Mouse (Mus musculus) limb, embryonic 10.5 days (tissue): ENCODE measurements around the gene Mogs. TPM values are rescaled to one million over a fixed set of nuclear protein-coding genes. Genes with fewer than 3 reads are reported as not detected.

Source experiments
- DNase-seq: peaks from one replicate; pipeline ENCODE4 v3.0.0-alpha.2; 2017; ENCODE audit warnings: low spot score
- H3K27ac ChIP-seq: fragments of 300-500 bp; sonication (generic); 2 replicates; pipeline ENCODE4 v1.5.1; 2016; ENCODE audit warnings: mild to moderate bottlenecking
- H3K27me3 ChIP-seq: fragments of 300-500 bp; sonication (generic); 2 replicates; pipeline ENCODE4 v1.6.1; 2016; ENCODE audit warnings: low read depth, mild to moderate bottlenecking; ENCODE audit not compliant: poor library complexity, severe bottlenecking
- H3K36me3 ChIP-seq: fragments of 300-500 bp; sonication (generic); 2 replicates; pipeline ENCODE4 v1.6.1; 2016; ENCODE audit warnings: mild to moderate bottlenecking, moderate library complexity
- H3K4me1 ChIP-seq: fragments of 300-500 bp; sonication (generic); 2 replicates; pipeline ENCODE4 v1.6.1; 2016
- H3K4me3 ChIP-seq: fragments of 300-500 bp; sonication (generic); 2 replicates; pipeline ENCODE4 v1.5.1; 2016; ENCODE audit warnings: mild to moderate bottlenecking, moderate library complexity
- H3K9me3 ChIP-seq: fragments of 300-500 bp; sonication (generic); replicated peaks from 2 replicates; pipeline ENCODE4 v1.6.1; 2016; ENCODE audit warnings: mild to moderate bottlenecking
- WGBS: fragments of 180-500 bp; shearing (Covaris S2); methylation state at CpG from one replicate; pipeline ENCODE4 v1.1.7; 2016; 5-methylcytosine and 5-hydroxymethylcytosine counted together
- polyA plus RNA-seq: library from polyadenylated mRNA; unstranded; fragments of >200 nt; fragmentation: Nextera tagmentation; extraction: Ambion mirVana; gene quantifications from 2 replicates; pipeline ENCODE4 v1.2.1, GENCODE M21; 2016

The Mogs gene
- polyA plus RNA-seq, 1 experiment from 2014 or later = 45.3 TPM

GRCm38 (mm10) chr6:83134951-83135513 is 19.7 kb downstream of the Mogs start, which contains the start of gene Rtkn:
Gene Rtkn (plus strand): TSS chr6:83135463.
- no peaks in the 10 kb centered on the region for H3K9me3 ChIP-seq
- WGBS = 59% methylated on average over 7 of the region's 7 CpGs
- peak within 1 kb of the TSS; percentile 69 for H3K4me3 ChIP-seq
- H3K4me1 ChIP-seq = peaks cover 61% of the 10 kb centered on the region
- no peak for DNase-seq
- H3K27ac ChIP-seq = peak within 1 kb of the TSS; percentile 99
- H3K36me3 ChIP-seq = peaks cover 10% of the 10 kb centered on the region
- no peaks in the 10 kb centered on the region for H3K27me3 ChIP-seq

GRCm38 (mm10) chr6:83135571-83136161 is 20.4 kb downstream of the Mogs start:
- Histone ChIP-seq H3K27ac (peak overlapping the region; percentile 99), H3K4me3 (peak overlapping the region; percentile 69), H3K27me3 (no peaks in the 10 kb centered on the region), H3K9me3 (no peaks in the 10 kb centered on the region), H3K4me1 (peaks cover 66% of the 10 kb centered on the region), H3K36me3 (peaks cover 12% of the 10 kb centered on the region)
- WGBS = 3% methylated on average over 37 of the region's 37 CpGs
- DNase-seq = peak; percentile 64

- 15% methylated on average over 5 of the region's 5 CpGs for WGBS
- peaks cover 73% of the 10 kb centered on the region for H3K4me1 ChIP-seq
- H3K9me3 ChIP-seq = no peaks in the 10 kb centered on the region
Observed at GRCm38 (mm10) chr6:83136291-83136880, 21.1 kb downstream of the Mogs start.

GRCm38 (mm10) chr6:83136881-83137575 is 21.7 kb downstream of the Mogs start:
- Histone ChIP-seq H3K9me3 (no peaks in the 10 kb centered on the region), H3K4me1 (peaks cover 79% of the 10 kb centered on the region), H3K36me3 (peaks cover 12% of the 10 kb centered on the region), H3K27me3 (0 out of 2 replicates have a peak, but pooled peaks cover 5% of the 10 kb centered on the region), H3K27ac (peak overlapping the region; percentile 99), H3K4me3 (peak overlapping the region; percentile 69)
- under 1% methylated on average over 26 of the region's 26 CpGs for WGBS
- peak; percentile 85 for DNase-seq

More at GRCm38 (mm10) chr6:83136291-83136880, 21.1 kb downstream of the Mogs start:
- peaks cover 12% of the 10 kb centered on the region for H3K36me3 ChIP-seq
- no peak for DNase-seq
- peak overlapping the region; percentile 99 for H3K27ac ChIP-seq
- H3K27me3 ChIP-seq = no peaks in the 10 kb centered on the region
- peak overlapping the region; percentile 69 for H3K4me3 ChIP-seq

GRCm38 (mm10) chr6:83137576-83137950 is 22.3 kb downstream of the Mogs start:
- Histone ChIP-seq H3K4me3 (peak overlapping the region; percentile 69), H3K27ac (peak overlapping the region; percentile 99), H3K36me3 (peaks cover 12% of the 10 kb centered on the region), H3K27me3 (0 out of 2 replicates have a peak, but pooled peaks cover 9% of the 10 kb centered on the region), H3K4me1 (peaks cover 85% of the 10 kb centered on the region), H3K9me3 (no peaks in the 10 kb centered on the region)
- DNase-seq = peak; percentile 96
- under 1% methylated on average over 12 of the region's 12 CpGs for WGBS

GRCm38 (mm10) chr6:83138056-83138455 is 22.8 kb downstream of the Mogs start:
- peaks cover 12% of the 10 kb centered on the region for H3K36me3 ChIP-seq
- H3K9me3 ChIP-seq = no peaks in the 10 kb centered on the region
- peaks cover 88% of the 10 kb centered on the region for H3K4me1 ChIP-seq
- under 1% methylated on average over 11 of the region's 11 CpGs for WGBS
- H3K27ac ChIP-seq = peak overlapping the region; percentile 99
- peak overlapping the region; percentile 69 for H3K4me3 ChIP-seq
- 0 out of 2 replicates have a peak, but pooled peaks cover 9% of the 10 kb centered on the region for H3K27me3 ChIP-seq
- peak; percentile 76 for DNase-seq

- H3K27ac ChIP-seq = 0 out of 2 replicates have a peak overlapping the region, but pooled peaks have one; percentile 16
- WGBS = 93% methylated on average over 8 of the region's 8 CpGs
- no peaks in the 10 kb centered on the region for H3K9me3 ChIP-seq
- peak overlapping the region; percentile 11; the same call in 1 of the 2 replicates for H3K4me3 ChIP-seq
- 0 out of 2 replicates have a peak, but pooled peaks cover 9% of the 10 kb centered on the region for H3K27me3 ChIP-seq
- H3K36me3 ChIP-seq = peaks cover 12% of the 10 kb centered on the region
- no peak for DNase-seq
- H3K4me1 ChIP-seq = peaks cover 85% of the 10 kb centered on the region
Observed at GRCm38 (mm10) chr6:83140044-83140443, 24.7 kb downstream of the Mogs start.

- 0 out of 2 replicates have a peak, but pooled peaks cover 9% of the 10 kb centered on the region for H3K27me3 ChIP-seq
- no peak for DNase-seq
- H3K9me3 ChIP-seq = no peaks in the 10 kb centered on the region
- peak overlapping the region; percentile 82 for H3K27ac ChIP-seq
- H3K36me3 ChIP-seq = peaks cover 21% of the 10 kb centered on the region
- H3K4me1 ChIP-seq = peaks cover 77% of the 10 kb centered on the region
- peak overlapping the region; percentile 51 for H3K4me3 ChIP-seq
- 27% methylated on average over 4 of the region's 4 CpGs for WGBS
Observed at GRCm38 (mm10) chr6:83141636-83142035, 26.3 kb downstream of the Mogs start.

- WGBS = 2% methylated on average over 41 of the region's 41 CpGs
- no peaks in the 10 kb centered on the region for H3K9me3 ChIP-seq
- H3K36me3 ChIP-seq = peaks cover 28% of the 10 kb centered on the region
- H3K4me1 ChIP-seq = peaks cover 80% of the 10 kb centered on the region
- H3K4me3 ChIP-seq = peak overlapping the region; percentile 51
- DNase-seq = peak; percentile 62
- H3K27ac ChIP-seq = peak overlapping the region; percentile 82
- 0 out of 2 replicates have a peak, but pooled peaks cover 9% of the 10 kb centered on the region for H3K27me3 ChIP-seq
Observed at GRCm38 (mm10) chr6:83142211-83142731, 27.0 kb downstream of the Mogs start.

GRCm38 (mm10) chr6:83142886-83143285 is 27.6 kb downstream of the Mogs start:
- Histone ChIP-seq H3K27me3 (0 out of 2 replicates have a peak, but pooled peaks cover 9% of the 10 kb centered on the region), H3K36me3 (peaks cover 34% of the 10 kb centered on the region), H3K9me3 (no peaks in the 10 kb centered on the region), H3K27ac (0 out of 2 replicates have a peak overlapping the region, but pooled peaks have one; percentile 82), H3K4me1 (peaks cover 77% of the 10 kb centered on the region), H3K4me3 (peak overlapping the region; percentile 51)
- 28% methylated on average over 11 of the region's 11 CpGs for WGBS
- no peak for DNase-seq

GRCm38 (mm10) chr6:83145209-83145608 is 29.9 kb downstream of the Mogs start:
- Histone ChIP-seq H3K27me3 (0 out of 2 replicates have a peak, but pooled peaks cover 9% of the 10 kb centered on the region), H3K36me3 (peaks cover 46% of the 10 kb centered on the region), H3K27ac (no peak overlapping the region), H3K9me3 (no peaks in the 10 kb centered on the region), H3K4me1 (peaks cover 54% of the 10 kb centered on the region), H3K4me3 (no peak overlapping the region)
- no peak for DNase-seq
- 85% methylated on average over 2 of the region's 2 CpGs for WGBS

GRCm38 (mm10) chr6:83145805-83146204 is 30.5 kb downstream of the Mogs start:
- peaks cover 51% of the 10 kb centered on the region for H3K36me3 ChIP-seq
- 66% methylated on average over 9 of the region's 9 CpGs for WGBS
- H3K4me3 ChIP-seq = 0 out of 2 replicates have a peak overlapping the region, but pooled peaks have one; percentile 2
- H3K27me3 ChIP-seq = 0 out of 2 replicates have a peak, but pooled peaks cover 9% of the 10 kb centered on the region
- peak overlapping the region; percentile 47 for H3K27ac ChIP-seq
- no peaks in the 10 kb centered on the region for H3K9me3 ChIP-seq
- peaks cover 56% of the 10 kb centered on the region for H3K4me1 ChIP-seq
- DNase-seq = no peak
